Mouse (Mus musculus) CD4-positive, CD25-positive, alpha-beta regulatory T cell, adult 9 weeks (primary cell): ENCODE measurements around the gene Gad1. TPM values are rescaled to one million over a fixed set of nuclear protein-coding genes. Genes with fewer than 3 reads are reported as not detected.

Experiments
- polyA plus RNA-seq: library from polyadenylated mRNA; unstranded; fragments of 100-300 nt; shearing (Covaris generic); gene quantifications from one replicate; pipeline ENCODE4 v1.2.1, GENCODE M21; 2017

Gad1 gene
- polyA plus RNA-seq = 0.15 TPM

GRCm38 (mm10) chr2:70552772-70553171 is at the start of gene Gad1:
Gene Gad1, plus strand, starts transcription at chr2:70553072.

GRCm38 (mm10) chr2:70508496-70508895 is 44.4 kb upstream of the Gad1 start, which contains the start of gene Erich2:
Gene Erich2, plus strand, starts transcription at chr2:70508819.

Other genes with a start within 250 kb of the Gad1 start
- gene Sp5, start 78.1 kb upstream of the Gad1 start, polyA plus RNA-seq = not detected
- not detected for gene Erich2, start 44.3 kb upstream of the Gad1 start, polyA plus RNA-seq
- gene Gorasp2, start 108.5 kb downstream of the Gad1 start, polyA plus RNA-seq = 45.8 TPM
- gene Gm26558, start 109.0 kb downstream of the Gad1 start, polyA plus RNA-seq = not detected